Mouse (Mus musculus) CD4-positive, CD25-positive, alpha-beta regulatory T cell, adult 4 months (primary cell): ENCODE measurements around the gene Esp22. TPM values are rescaled to one million over a fixed set of nuclear protein-coding genes. Genes with fewer than 3 reads are reported as not detected.
"Not testable (repeated sequence)": the region's sequence is repeated elsewhere in the genome, so short reads cannot be mapped to it uniquely, and the experiment has no call there.

Experiments
- ATAC-seq: one replicate; pipeline ENCODE4 v1.8.0; 2017
- polyA plus RNA-seq, 2 experiments: library from polyadenylated mRNA; unstranded; fragments of 100-300 nt; shearing (Covaris generic); gene quantifications; one replicate each; pipeline ENCODE4 v1.2.1; 2017

Esp22 gene
- not detected for polyA plus RNA-seq

DNA sequence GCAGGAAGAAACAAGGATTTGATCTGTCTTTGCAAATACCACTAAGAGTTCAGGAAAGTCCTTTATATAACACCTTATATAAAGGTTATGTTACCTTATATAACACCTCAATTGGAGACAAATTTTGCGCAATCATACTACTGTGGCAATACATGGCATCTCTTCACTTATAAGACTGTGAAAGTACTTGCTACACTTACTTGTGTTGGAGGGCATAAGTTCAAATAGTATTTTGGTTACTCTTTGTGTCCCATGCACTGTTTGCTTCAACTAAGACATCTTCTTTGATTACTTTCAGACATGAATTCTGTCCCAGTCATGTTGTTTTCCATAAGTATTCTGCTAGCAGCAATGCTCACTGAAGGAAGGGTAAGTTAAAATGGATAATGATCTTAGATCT lies at the start of gene Esp22:
Gene Esp22 (plus strand): TSS at position 301 of the 400 bp plus-strand sequence.
- ATAC-seq: no peak

DNA sequence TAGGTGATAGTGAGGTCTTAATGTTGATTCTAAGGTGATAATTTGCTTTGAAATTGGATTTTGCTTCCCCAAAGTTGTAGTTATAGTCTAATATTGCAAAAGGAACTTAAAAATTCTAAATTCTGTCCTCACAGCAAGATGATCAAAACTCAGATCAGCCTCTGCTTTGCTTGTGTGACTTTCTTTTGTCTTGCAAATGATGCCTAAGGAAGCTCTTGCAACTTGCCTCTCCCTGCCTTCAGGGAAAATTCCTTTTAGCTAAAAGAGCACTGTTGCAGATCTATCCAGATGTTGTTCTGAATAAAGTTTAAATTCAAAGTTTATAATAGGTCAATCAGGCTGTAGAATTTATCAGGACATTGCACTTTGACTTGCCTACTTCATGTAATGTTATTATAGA lies 31.5 kb upstream of the Esp22 start:
- ATAC-seq: no peak

DNA sequence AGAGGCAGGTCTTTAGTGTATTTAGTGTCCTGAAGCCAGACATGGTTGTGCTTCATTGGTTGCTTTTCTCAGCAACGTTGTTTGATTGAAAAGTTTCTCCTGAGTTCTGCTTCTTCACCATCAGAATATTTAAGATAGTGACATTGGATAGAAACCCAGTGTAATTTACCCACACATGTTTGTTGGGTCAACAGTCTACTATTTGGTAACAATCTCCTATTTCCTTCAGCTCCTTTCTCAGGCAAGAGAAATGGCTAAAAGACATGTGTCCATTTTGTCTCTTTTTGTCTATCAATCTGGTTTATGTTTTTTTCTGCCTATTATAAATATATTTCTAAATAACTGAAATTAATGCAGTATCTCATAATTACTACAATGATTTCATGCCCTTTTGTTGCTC lies 18.2 kb upstream of the Esp22 start, which contains the start of gene Esp23:
Gene Esp23 (minus strand): TSS at position 101 of the 400 bp plus-strand sequence.
- no peak for ATAC-seq

DNA sequence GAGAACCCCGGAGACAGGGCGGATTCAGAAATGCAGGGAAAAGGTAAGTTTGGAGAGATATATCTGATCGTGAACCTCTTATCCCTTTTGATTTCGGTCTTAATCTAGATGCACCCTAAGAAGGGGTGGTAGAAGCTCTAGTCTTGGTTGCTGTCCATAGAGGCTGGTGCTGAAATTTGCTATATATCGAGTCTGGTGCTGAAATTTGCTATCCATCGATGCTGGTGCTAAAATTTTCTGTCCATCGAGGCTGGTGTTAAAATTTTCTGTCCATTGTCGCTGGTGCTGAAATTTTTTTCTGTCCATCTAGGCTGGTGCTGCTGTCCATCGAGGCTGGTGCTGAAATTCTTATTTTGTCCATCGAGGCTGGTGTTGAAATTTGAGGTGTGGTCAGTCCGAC lies 12.0 kb downstream of the Esp22 start:
- not testable (repeated sequence) for ATAC-seq

DNA sequence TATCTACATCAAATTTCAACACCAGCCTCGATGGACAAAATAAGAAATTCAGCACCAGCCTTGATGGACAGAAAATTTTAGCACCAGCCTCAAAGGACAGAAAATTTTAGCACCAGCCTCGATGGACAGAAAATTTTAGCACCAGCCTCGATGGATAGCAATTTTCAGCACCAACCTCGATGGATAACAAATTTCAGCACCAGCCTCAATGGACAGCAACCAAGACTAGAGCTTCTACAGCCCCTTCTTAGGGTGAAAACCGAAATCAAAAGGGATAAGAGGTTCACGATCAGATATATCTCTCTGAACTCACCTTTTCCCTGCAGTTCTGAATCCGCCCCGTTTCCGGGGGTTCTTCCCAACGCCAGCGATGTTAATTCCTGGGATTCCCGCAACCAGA lies 34.0 kb downstream of the Esp22 start:
- not testable (repeated sequence) for ATAC-seq

Other genes starting within 250 kb of the Esp22 start
- gene Esp24, start 58.6 kb upstream of the Esp22 start, polyA plus RNA-seq: not detected
- not detected for gene Gm21903, start 52.0 kb upstream of the Esp22 start, polyA plus RNA-seq
- not detected for gene Esp23, start 18.3 kb upstream of the Esp22 start, polyA plus RNA-seq